Mouse (Mus musculus): ENCODE results near the gene Lin54. TPM values are rescaled to one million over a fixed set of nuclear protein-coding genes. Genes with fewer than 3 reads are reported as not detected.

Lin54 gene
- polyA plus RNA-seq (2015; fragmentation: Nextera tagmentation; extraction: Ambion mirVana): 9.3 and 12.1 TPM in 2 replicates

- peak within 1 kb of the TSS; percentile 94 for H3K4me3 ChIP-seq (replicated peaks)
- WGBS (ENCODE audit: insufficient replicate concordance): under 1% methylated on average over 57 of the region's 60 CpGs
These were observed at the start of gene Lin54 for GRCm38 (mm10) chr5:100500458-100500961. Lin54 (minus strand) TSS chr5:100500639.

GRCm38 (mm10) chr5:100550151-100550550 is 49.7 kb upstream of the Lin54 start:
- Histone ChIP-seq H3K4me1 (replicated peaks) (peaks cover 9% of the 10 kb centered on the region), H3K36me3 (peaks cover 47% of the 10 kb centered on the region), H3K9ac (no peak overlapping the region), H3K4me2 (no peak overlapping the region), H3K27me3 (no peaks in the 10 kb centered on the region), H3K9me3 (replicated peaks) (no peaks in the 10 kb centered on the region), H3K27ac (no peak overlapping the region), H3K4me3 (replicated peaks) (no peak overlapping the region)
- ATAC-seq (ENCODE audit: low read depth) (no peak), DNase-seq (no peak)
- 77% methylated on average over 1 of the region's 1 CpGs for WGBS (ENCODE audit: insufficient replicate concordance)

More at GRCm38 (mm10) chr5:100500458-100500961, at the start of gene Lin54:
- no peaks in the 10 kb centered on the region for H3K9me3 ChIP-seq (replicated peaks)
- peak within 1 kb of the TSS; percentile 98 for H3K27ac ChIP-seq
- ATAC-seq (ENCODE audit: low read depth) (peak; percentile 77), DNase-seq (peak; percentile 86)
- no peaks in the 10 kb centered on the region; the same call in 1 of the 2 replicates for H3K27me3 ChIP-seq
- H3K9ac ChIP-seq: peak within 1 kb of the TSS; percentile 96
- H3K4me2 ChIP-seq: peak within 1 kb of the TSS; percentile 95
- no peaks in the 10 kb centered on the region for H3K36me3 ChIP-seq
- peaks cover 38% of the 10 kb centered on the region for H3K4me1 ChIP-seq (replicated peaks)

DNA sequence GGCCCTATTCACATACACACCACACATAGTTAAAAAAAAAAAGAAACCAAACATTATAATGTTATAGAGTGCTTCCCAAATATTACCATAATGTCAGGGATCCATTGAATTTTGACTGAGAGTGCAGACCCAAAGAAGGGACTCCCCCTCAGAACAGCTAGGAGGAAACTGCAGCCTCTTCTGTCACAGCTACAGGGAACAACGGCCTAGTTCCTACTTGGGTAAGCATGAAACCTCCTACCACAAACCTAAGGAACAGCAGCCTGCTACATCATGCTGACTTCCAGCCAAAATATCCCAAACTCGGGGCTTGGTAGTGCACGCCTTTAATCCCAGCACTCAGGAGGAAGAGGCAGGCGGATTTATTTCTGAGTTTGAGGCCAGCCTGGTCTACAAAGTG is 48.9 kb upstream of the Lin54 start:
- H3K27me3 ChIP-seq: no peaks in the 10 kb centered on the region
- WGBS (ENCODE audit: insufficient replicate concordance): 85% methylated on average over 4 of the region's 4 CpGs
- H3K4me1 ChIP-seq (replicated peaks): peaks cover 9% of the 10 kb centered on the region
- ATAC-seq (ENCODE audit: low read depth) (no peak), DNase-seq (no peak)
- peaks cover 55% of the 10 kb centered on the region for H3K36me3 ChIP-seq
- no peak overlapping the region for H3K27ac ChIP-seq
- H3K9me3 ChIP-seq (replicated peaks): no peaks in the 10 kb centered on the region
- H3K4me2 ChIP-seq: no peak overlapping the region
- no peak overlapping the region for H3K4me3 ChIP-seq (replicated peaks)
- no peak overlapping the region for H3K9ac ChIP-seq

DNA sequence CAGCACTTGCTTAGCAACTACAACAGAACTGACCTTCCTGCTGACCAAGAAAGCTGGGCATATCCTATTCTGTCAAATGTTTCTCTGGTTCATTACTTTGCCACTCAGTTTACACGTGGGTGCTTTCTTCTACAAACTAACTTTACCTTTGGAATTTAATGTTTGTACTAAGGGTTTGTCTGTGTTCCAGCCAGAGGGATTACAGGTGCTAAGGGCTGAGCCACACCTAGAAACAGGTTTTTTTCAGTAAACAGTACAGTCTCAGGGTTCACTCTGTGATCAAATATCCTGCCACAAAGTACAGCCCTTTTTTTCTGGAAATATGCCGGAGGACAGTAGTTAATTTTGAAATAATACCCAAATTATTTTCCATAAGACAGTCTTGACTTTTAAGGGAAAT is 47.8 kb upstream of the Lin54 start:
- DNase-seq (no peak), ATAC-seq (ENCODE audit: low read depth) (peak; percentile 47; the same call in 1 of the 2 replicates)
- no peak overlapping the region for H3K9ac ChIP-seq
- no peak overlapping the region for H3K27ac ChIP-seq
- H3K27me3 ChIP-seq: no peaks in the 10 kb centered on the region
- 80% methylated on average over 2 of the region's 2 CpGs for WGBS (ENCODE audit: insufficient replicate concordance)
- no peaks in the 10 kb centered on the region for H3K9me3 ChIP-seq (replicated peaks)
- H3K4me3 ChIP-seq (replicated peaks): no peak overlapping the region
- no peak overlapping the region for H3K4me2 ChIP-seq
- H3K36me3 ChIP-seq: peaks cover 65% of the 10 kb centered on the region
- peaks cover 9% of the 10 kb centered on the region for H3K4me1 ChIP-seq (replicated peaks)

- Histone ChIP-seq H3K4me2 (no peak overlapping the region), H3K27me3 (no peaks in the 10 kb centered on the region), H3K4me1 (replicated peaks) (0 out of 2 replicates have a peak, but pooled peaks cover 2% of the 10 kb centered on the region), H3K4me3 (replicated peaks) (no peak overlapping the region), H3K27ac (no peak overlapping the region), H3K9ac (no peak overlapping the region), H3K36me3 (peaks cover 82% of the 10 kb centered on the region), H3K9me3 (replicated peaks) (no peaks in the 10 kb centered on the region)
- WGBS (ENCODE audit: insufficient replicate concordance): 75% methylated on average over 6 of the region's 6 CpGs
- ATAC-seq (ENCODE audit: low read depth) (no peak), DNase-seq (no peak)
These were observed 46.0 kb upstream of the Lin54 start for GRCm38 (mm10) chr5:100546294-100547080.

- Histone ChIP-seq H3K4me1 (replicated peaks) (no peaks in the 10 kb centered on the region), H3K27ac (no peak overlapping the region), H3K36me3 (peaks cover 61% of the 10 kb centered on the region), H3K9me3 (replicated peaks) (no peaks in the 10 kb centered on the region), H3K9ac (no peak overlapping the region), H3K4me3 (replicated peaks) (no peak overlapping the region), H3K4me2 (no peak overlapping the region), H3K27me3 (no peaks in the 10 kb centered on the region)
- DNase-seq (peak; percentile 9), ATAC-seq (ENCODE audit: low read depth) (no peak)
- 80% methylated on average over 3 of the region's 3 CpGs for WGBS (ENCODE audit: insufficient replicate concordance)
These were observed 36.2 kb upstream of the Lin54 start for GRCm38 (mm10) chr5:100536638-100537037.

DNA sequence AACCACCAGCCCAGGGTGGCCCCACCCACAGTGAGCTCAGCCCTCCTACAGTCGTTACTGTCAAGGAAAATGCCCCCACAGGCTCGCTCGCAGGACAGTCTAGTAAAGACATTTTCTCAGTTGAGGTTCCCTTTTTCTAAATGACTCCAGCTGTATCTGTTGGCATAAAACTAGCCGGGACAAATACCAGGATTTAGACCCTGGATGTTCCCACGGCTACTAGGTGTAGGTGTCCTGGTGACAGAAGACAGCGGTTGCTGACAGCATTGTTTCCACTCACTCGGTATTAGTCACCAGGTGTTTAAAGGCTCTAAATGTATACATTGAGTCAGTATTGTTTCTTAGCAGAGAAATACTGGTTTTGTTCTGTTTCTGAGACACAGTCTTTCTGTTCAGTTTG is 35.4 kb upstream of the Lin54 start:
- Histone ChIP-seq H3K9ac (no peak overlapping the region), H3K36me3 (peaks cover 63% of the 10 kb centered on the region), H3K27me3 (no peaks in the 10 kb centered on the region), H3K4me3 (replicated peaks) (no peak overlapping the region), H3K9me3 (replicated peaks) (no peaks in the 10 kb centered on the region), H3K4me1 (replicated peaks) (no peaks in the 10 kb centered on the region), H3K27ac (no peak overlapping the region), H3K4me2 (no peak overlapping the region)
- ATAC-seq (ENCODE audit: low read depth) (no peak), DNase-seq (no peak)
- WGBS (ENCODE audit: insufficient replicate concordance): 74% methylated on average over 7 of the region's 7 CpGs

GRCm38 (mm10) chr5:100526164-100526563 is 25.7 kb upstream of the Lin54 start:
- Histone ChIP-seq H3K9me3 (replicated peaks) (no peaks in the 10 kb centered on the region), H3K36me3 (peaks cover 45% of the 10 kb centered on the region), H3K4me1 (replicated peaks) (peaks cover 20% of the 10 kb centered on the region), H3K9ac (no peak overlapping the region), H3K27ac (no peak overlapping the region), H3K27me3 (no peaks in the 10 kb centered on the region), H3K4me2 (no peak overlapping the region), H3K4me3 (replicated peaks) (no peak overlapping the region)
- DNase-seq (peak; percentile 15), ATAC-seq (ENCODE audit: low read depth) (peak; percentile 47)
- WGBS (ENCODE audit: insufficient replicate concordance): 30% methylated on average over 7 of the region's 7 CpGs

DNA sequence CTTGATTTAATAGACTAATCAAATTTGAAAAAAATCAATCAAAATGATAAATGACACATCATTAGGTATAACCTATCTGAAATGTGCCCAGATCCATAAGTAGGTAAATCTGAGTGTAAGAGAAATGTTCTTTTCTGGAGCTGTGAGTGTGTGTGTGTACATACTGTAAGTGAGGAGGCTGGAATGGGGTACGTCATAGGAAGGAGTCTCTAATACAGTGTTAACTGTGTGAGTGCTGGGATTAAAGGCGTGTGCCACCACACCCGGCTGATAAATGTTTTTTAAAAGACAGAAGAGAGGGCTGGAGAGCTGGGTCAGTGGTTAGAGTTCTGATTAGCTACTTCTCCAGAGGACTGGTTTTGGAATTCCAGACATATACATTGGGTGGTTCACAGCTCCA is 25.2 kb upstream of the Lin54 start:
- Histone ChIP-seq H3K27ac (no peak overlapping the region), H3K9ac (no peak overlapping the region), H3K4me1 (replicated peaks) (peaks cover 22% of the 10 kb centered on the region), H3K27me3 (no peaks in the 10 kb centered on the region), H3K4me3 (replicated peaks) (no peak overlapping the region), H3K9me3 (replicated peaks) (no peaks in the 10 kb centered on the region), H3K36me3 (peaks cover 41% of the 10 kb centered on the region), H3K4me2 (no peak overlapping the region)
- ATAC-seq (ENCODE audit: low read depth): no peak
- DNase-seq: no peak
- 29% methylated on average over 3 of the region's 3 CpGs for WGBS (ENCODE audit: insufficient replicate concordance)

DNA sequence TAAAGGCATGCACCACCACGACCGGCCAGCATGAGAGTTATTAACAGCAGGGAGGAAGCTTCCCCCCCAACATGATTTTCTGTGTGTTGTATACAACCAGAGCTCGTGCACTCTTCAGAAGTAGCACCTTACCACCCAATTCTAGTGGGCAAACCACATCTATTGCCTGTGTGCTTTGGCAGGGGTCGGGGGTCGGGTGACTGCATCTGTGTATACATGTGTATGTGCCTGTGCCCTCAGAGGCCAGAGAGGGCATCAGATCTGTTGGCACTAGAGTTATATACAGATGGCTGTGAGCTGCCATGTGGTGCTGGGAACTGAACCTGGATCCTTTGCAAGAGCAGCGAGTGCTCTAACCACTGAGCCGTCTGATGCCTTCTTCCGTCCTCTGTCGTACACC is 24.5 kb upstream of the Lin54 start:
- no peak overlapping the region for H3K4me2 ChIP-seq
- 85% methylated on average over 9 of the region's 9 CpGs for WGBS (ENCODE audit: insufficient replicate concordance)
- H3K9ac ChIP-seq: no peak overlapping the region
- no peaks in the 10 kb centered on the region for H3K9me3 ChIP-seq (replicated peaks)
- no peaks in the 10 kb centered on the region for H3K27me3 ChIP-seq
- DNase-seq: no peak
- no peak overlapping the region for H3K4me3 ChIP-seq (replicated peaks)
- H3K36me3 ChIP-seq: peaks cover 36% of the 10 kb centered on the region
- no peak overlapping the region for H3K27ac ChIP-seq
- peaks cover 29% of the 10 kb centered on the region for H3K4me1 ChIP-seq (replicated peaks)
- no peak for ATAC-seq (ENCODE audit: low read depth)

DNA sequence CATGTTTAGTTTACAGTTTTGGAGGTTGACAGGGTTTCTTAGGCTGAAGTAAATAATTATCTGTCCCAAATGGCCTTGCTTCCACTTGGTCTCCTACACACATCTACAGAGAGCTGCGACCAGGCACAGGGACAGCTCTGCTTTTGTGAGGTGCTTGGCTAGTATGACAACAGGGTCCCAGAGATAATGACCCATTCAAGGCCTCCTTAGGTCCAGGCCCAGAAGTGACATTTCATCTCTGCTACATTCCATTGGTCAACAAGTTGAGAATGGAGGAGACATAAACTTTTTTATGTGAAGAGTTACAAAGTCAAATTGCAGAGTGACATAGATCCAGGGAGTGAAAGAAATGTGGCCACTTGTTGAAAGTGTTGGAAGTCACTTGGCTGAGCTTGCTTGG is 22.9 kb upstream of the Lin54 start:
- Histone ChIP-seq H3K4me1 (replicated peaks) (peaks cover 38% of the 10 kb centered on the region), H3K9me3 (replicated peaks) (no peaks in the 10 kb centered on the region), H3K27me3 (no peaks in the 10 kb centered on the region), H3K36me3 (peaks cover 21% of the 10 kb centered on the region), H3K4me2 (no peak overlapping the region), H3K4me3 (replicated peaks) (no peak overlapping the region), H3K9ac (no peak overlapping the region), H3K27ac (no peak overlapping the region)
- no peak for ATAC-seq (ENCODE audit: low read depth)
- no peak for DNase-seq
- 56% methylated on average over 1 of the region's 1 CpGs for WGBS (ENCODE audit: insufficient replicate concordance)

Data from liver, embryonic 13.5 days (tissue).